ENCODE assay signal across 8 mouse cellular contexts in genomic region chr8:111853861-111854501, GRCm38 (mm10). TPM values are rescaled to one million over a fixed set of nuclear protein-coding genes. Genes with fewer than 3 reads are reported as not detected.
DNase-seq lines count a peak whose midpoint lies in the region; ATAC-seq lines count a peak whose summit lies in the region.

TSS of gene Cfdp1 (minus strand) at chr8:111854291.

- H3K9me3 ChIP-seq in heart, embryonic 13.5 days = no peaks in the 10 kb centered on the region
- no peaks in the 10 kb centered on the region for H3K9me3 ChIP-seq in liver, embryonic 12.5 days (replicated peaks)
- H3K9me3 ChIP-seq in stomach, embryonic 15.5 days = no peaks in the 10 kb centered on the region

- H3K4me1 ChIP-seq in brown adipose tissue, adult 24 weeks (ENCODE audit: control insufficient read depth, insufficient read depth, insufficient read length, low read length) = peaks cover 10% of the 10 kb centered on the region; the same call in 1 of the 2 replicates
- peaks cover 26% of the 10 kb centered on the region for H3K4me1 ChIP-seq in heart, embryonic 13.5 days
- H3K4me1 ChIP-seq in liver, embryonic 12.5 days = peaks cover 52% of the 10 kb centered on the region
- peaks cover 3% of the 10 kb centered on the region; the same call in 1 of the 2 replicates for H3K4me1 ChIP-seq in stomach, embryonic 15.5 days

- no peaks in the 10 kb centered on the region for H3K27me3 ChIP-seq in heart, embryonic 13.5 days (replicated peaks)
- H3K27me3 ChIP-seq in liver, embryonic 12.5 days (replicated peaks) = no peaks in the 10 kb centered on the region
- H3K27me3 ChIP-seq in stomach, embryonic 15.5 days (replicated peaks) = no peaks in the 10 kb centered on the region

- peak within 1 kb of the TSS; percentile 94 for H3K4me2 ChIP-seq in heart, embryonic 13.5 days
- peak within 1 kb of the TSS; percentile 97 for H3K4me2 ChIP-seq in liver, embryonic 12.5 days
- peak within 1 kb of the TSS; percentile 69 for H3K4me2 ChIP-seq in stomach, embryonic 15.5 days

- peak; percentile 98 for DNase-seq in CD4-positive, CD25-positive, alpha-beta regulatory T cell, adult 2 months (ENCODE audit: low read depth, low spot score)
- DNase-seq in fat pad, adult 2 months (ENCODE audit: extremely low read depth, low read depth, low spot score) = peak; percentile 50
- DNase-seq in kidney, postnatal 10 days = peak; percentile 98
- DNase-seq in natural killer cell, adult 2 months (ENCODE audit: low spot score in 2 of 2) = peak; percentile 95

- under 1% methylated on average over 53 of the region's 53 CpGs for WGBS in heart, embryonic 13.5 days
- WGBS in liver, embryonic 12.5 days (ENCODE audit: insufficient replicate concordance) = under 1% methylated on average over 53 of the region's 53 CpGs
- under 1% methylated on average over 53 of the region's 53 CpGs for whole genome bisulfite sequencing in stomach, embryonic 15.5 days

- H3K4me3 ChIP-seq in brown adipose tissue, adult 24 weeks (ENCODE audit: insufficient read depth, low read depth, low read length) = peak within 1 kb of the TSS; percentile 80
- H3K4me3 ChIP-seq in heart, embryonic 13.5 days = peak within 1 kb of the TSS; percentile 93
- H3K4me3 ChIP-seq in liver, embryonic 12.5 days = peak within 1 kb of the TSS; percentile 89
- H3K4me3 ChIP-seq in stomach, embryonic 15.5 days (replicated peaks) = peak within 1 kb of the TSS; percentile 89

- H3K36me3 ChIP-seq in heart, embryonic 13.5 days = peaks cover 6% of the 10 kb centered on the region; the same call in 1 of the 2 replicates
- 0 out of 2 replicates have a peak, but pooled peaks cover 8% of the 10 kb centered on the region for H3K36me3 ChIP-seq in liver, embryonic 12.5 days
- H3K36me3 ChIP-seq in stomach, embryonic 15.5 days = 0 out of 2 replicates have a peak, but pooled peaks cover 3% of the 10 kb centered on the region

- H3K9ac ChIP-seq in heart, embryonic 13.5 days = peak within 1 kb of the TSS; percentile 96
- peak within 1 kb of the TSS; percentile 79 for H3K9ac ChIP-seq in liver, embryonic 12.5 days
- H3K9ac ChIP-seq in stomach, embryonic 15.5 days = peak within 1 kb of the TSS; percentile 87

- H3K27ac ChIP-seq in brown adipose tissue, adult 24 weeks (replicated peaks; ENCODE audit: low read depth, low read length) = peak within 1 kb of the TSS; percentile 35; the same call in 1 of the 2 replicates
- H3K27ac ChIP-seq in heart, embryonic 13.5 days (replicated peaks) = peak within 1 kb of the TSS; percentile 58
- H3K27ac ChIP-seq in liver, embryonic 12.5 days = peak within 1 kb of the TSS; percentile 42; the same call in 1 of the 2 replicates
- H3K27ac ChIP-seq in stomach, embryonic 15.5 days = 0 out of 2 replicates have a peak within 1 kb of the TSS, but pooled peaks have one; percentile 23

- peak; percentile 100 for ATAC-seq in heart, embryonic 13.5 days (ENCODE audit: extremely low read depth, insufficient number of reproducible peaks, low FRiP score, low TSS enrichment)
- peak; percentile 100 for ATAC-seq in liver, embryonic 12.5 days
- ATAC-seq in stomach, embryonic 15.5 days (ENCODE audit: insufficient read depth, low FRiP score, low read depth) = peak; percentile 100

RNA-seq across cellular contexts. Expression of gene Cfdp1, which starts in this region (rescaled TPM):
- 60.6 and 88.8 TPM in 2 replicates for polyA plus RNA-seq in brown adipose tissue, adult 24 weeks (2012; ENCODE audit: insufficient read depth, insufficient read length, missing spikeins)
- 132 and 142 TPM in 2 replicates for polyA plus RNA-seq in heart, embryonic 13.5 days (2015; fragmentation: Nextera tagmentation; extraction: Ambion mirVana)
- polyA plus RNA-seq in liver, embryonic 12.5 days (2016; fragmentation: Nextera tagmentation; extraction: Ambion mirVana) = 128 and 132 TPM in 2 replicates
- polyA plus RNA-seq in stomach, embryonic 15.5 days (2015; fragmentation: Nextera tagmentation; extraction: Ambion mirVana) = 195 and 208 TPM in 2 replicates

Comparison
In these comparisons a context has a peak if more than half of its experiments do, and no peak if none do; other contexts are left out.
1. Peak in every context shown above with its lines: DNase-seq, ATAC-seq, H3K4me3 ChIP-seq and H3K27ac ChIP-seq.